Mouse (Mus musculus) frontal cortex, postnatal 25 days (tissue): ENCODE data around the gene Mvb12b.

ENCODE experiments used
- DNase-seq, 2 experiments: peaks; one replicate each; pipeline ENCODE4 v3.0.0; 2022; ENCODE audit warnings: low spot score in 2 of 2

Mvb12b gene

GRCm38 (mm10) chr2:33696428-33696827 is 191.3 kb downstream of the Mvb12b start:
- DNase-seq, result no peak

DNA sequence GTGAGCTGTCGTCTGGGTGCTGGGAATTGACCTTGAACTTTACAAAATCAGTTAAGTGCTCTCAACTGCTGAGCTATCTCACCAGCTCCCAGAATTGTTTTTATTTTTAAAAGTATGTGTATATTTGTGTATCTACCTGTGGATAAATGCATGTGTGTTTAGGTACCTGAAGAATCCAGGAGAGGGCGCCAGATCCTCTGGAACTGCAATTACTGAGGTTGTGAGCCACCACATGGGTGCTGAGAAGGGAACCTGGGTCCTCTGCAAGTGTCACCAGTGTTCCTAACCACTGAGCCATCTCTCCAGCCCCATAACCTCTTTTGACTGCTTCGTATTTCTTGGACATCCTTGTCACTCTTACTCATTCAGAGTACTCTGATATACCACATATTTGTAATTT is 193.8 kb downstream of the Mvb12b start:
- no peak for DNase-seq

GRCm38 (mm10) chr2:33689880-33690462 is 197.8 kb downstream of the Mvb12b start:
- DNase-seq, result no peak

DNA sequence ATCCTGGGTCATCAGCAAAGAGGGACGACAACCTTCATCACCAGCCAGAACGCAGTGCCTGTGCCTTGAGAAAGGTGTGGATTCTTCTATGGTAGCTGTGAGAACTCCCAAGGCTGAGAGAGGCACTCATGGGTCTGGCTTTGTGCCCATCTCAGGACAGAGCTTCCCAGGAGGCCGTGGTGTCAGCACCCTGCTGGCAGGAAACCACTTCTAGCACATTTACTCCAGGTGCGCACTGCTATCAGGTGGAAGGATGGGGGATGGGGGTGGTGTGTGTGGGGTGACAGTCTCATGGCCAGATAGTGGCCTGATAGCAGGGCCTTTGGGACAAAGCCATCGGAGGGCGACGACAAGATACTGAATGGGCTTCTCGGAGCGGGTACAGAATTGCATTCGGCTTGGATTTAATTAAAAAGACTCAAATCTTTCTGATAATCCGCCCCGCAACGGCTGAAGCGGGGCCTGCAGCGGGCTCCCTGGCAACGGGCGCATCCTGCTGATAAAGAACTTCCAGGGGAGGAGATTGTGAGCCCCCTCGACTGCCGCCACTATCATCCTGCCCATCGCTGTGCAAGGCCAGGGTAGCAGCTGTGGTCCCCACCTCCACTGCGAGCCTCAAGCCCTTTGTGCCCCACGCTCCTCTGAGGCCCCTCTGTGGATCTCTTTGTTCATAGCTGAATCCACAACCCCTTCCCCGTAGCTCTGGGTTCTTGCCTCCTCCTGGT is 198.4 kb downstream of the Mvb12b start:
- DNase-seq, result no peak

DNA sequence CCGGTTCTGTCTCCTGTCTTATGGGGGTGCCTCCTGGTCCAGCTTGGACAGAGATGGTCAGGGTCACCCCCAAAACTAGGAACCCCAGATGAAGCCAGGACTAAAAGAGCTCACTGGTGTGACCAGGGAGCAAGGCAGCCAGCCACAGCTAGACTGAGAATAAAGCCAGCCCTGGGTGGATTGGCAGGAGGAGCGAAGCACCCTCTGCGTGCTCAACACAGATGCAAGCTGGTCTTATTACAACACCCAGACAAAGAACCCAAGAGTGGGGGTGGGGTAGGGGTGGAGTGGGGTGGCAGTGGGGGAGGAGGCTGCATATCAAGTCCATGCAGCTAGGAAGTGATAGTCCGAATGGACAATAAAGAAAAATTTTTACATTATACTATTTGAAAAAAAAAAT is 204.2 kb downstream of the Mvb12b start:
- DNase-seq, result no peak

GRCm38 (mm10) chr2:33683095-33683494 is 204.7 kb downstream of the Mvb12b start:
- DNase-seq, result no peak

DNA sequence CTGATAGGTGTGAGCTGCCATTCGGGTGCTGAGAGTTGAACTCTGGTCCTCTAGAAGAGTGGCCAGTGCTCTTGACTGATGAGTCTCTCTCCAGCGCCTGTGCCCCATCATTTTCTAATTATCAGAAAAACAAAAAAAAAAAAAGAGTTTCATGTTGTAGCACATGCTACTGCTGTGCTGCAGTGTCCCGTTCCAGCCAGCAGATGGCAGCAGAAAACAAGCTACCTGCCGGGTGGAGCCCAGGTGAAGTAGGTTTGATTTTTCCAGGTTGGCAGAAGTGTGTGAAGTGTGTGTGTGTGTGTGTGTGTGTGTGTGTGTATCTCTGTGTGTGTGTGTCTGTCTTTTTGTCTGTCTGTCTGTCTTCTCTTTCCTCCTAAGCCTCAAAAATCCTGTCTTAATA is 205.5 kb downstream of the Mvb12b start:
- DNase-seq, result peak; percentile 53 to 54
